Mouse (Mus musculus) left cerebral cortex, adult 2 months (tissue): Measurements from ENCODE around the gene Nckap5. TPM values are rescaled to one million over a fixed set of nuclear protein-coding genes. Genes with fewer than 3 reads are reported as not detected.

Source experiments
- DNase-seq, 2 experiments: peaks; one replicate each; pipeline ENCODE4 v3.0.0; 2021 to 2022; ENCODE audit warnings: low spot score in 2 of 2, mixed read lengths in 1 of 2; ENCODE audit errors: extremely low spot score in 1 of 2
- H3K27ac ChIP-seq: fragments of 200-600 bp; 2 replicates; pipeline ENCODE4 v1.8.1; 2022
- H3K4me3 ChIP-seq: fragments of 200-600 bp; 2 replicates; pipeline ENCODE4 v1.8.1; 2022
- CTCF ChIP-seq: fragments of 200-600 bp; IDR thresholded peaks from 2 replicates; pipeline ENCODE4 v1.8.1; 2022; ENCODE audit warnings: antibody characterized with exemption, mild to moderate bottlenecking, moderate library complexity
- intact Hi-C: fragments of 180-260 bp; cut with DNase I; formaldehyde crosslinking; loops from one replicate; pipeline ENCODE4 v1.15.1; 2025
- total RNA-seq, 2 experiments: library from RNA; stranded (reverse); gene quantifications; 2 replicates each; pipeline ENCODE4 v1.2.3; 2021

Nckap5 gene
- total RNA-seq, 2 experiments from 2014 or later: 5.6 to 9.9 TPM

DNA sequence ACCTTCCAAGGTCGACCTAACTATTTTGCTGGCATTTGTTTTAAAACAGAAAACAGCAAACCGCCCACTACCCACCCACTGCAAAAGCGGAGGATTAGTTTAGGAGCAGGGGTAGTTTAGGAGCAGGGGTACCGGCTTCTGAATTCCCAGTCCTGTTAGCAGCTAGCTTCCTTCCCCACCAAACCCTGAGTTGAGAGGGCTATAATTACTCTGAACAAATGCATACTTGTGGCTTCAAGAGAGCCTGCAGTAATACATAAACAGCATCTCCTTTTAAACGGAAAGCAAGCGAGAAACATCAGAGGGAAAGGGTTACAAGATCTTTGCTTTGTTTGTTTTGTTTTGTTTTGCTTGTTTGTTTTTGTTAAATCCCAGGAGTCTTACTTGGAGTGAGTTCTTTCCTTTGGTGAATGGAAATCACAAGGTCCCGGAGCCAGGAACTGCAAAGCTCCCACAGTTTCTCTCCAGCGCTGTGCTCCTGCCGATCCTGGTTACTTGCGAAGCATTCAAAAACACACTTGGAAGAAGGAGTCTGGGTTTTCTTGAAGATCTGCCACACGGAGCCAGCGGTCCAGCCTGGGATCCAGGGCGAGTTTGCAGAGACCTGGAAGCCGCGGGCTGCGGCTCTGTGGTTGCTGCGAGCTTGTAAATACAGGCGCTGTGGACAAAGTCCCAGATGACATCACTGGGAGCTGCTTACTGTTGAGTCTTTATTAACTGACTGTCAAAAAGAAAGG is 92.9 kb downstream of the Nckap5 start:
- TF ChIP-seq CTCF: no peak
- H3K4me3 ChIP-seq: peak overlapping the region; percentile 48
- peak overlapping the region; percentile 32; the same call in 1 of the 2 replicates for H3K27ac ChIP-seq
- intact Hi-C loops: loop anchor here (5.0 kb wide), 2 partner anchors 95 to 190 kb away; partner anchors contain the start of gene Nckap5
- DNase-seq: peak; percentile 25 to 28

DNA sequence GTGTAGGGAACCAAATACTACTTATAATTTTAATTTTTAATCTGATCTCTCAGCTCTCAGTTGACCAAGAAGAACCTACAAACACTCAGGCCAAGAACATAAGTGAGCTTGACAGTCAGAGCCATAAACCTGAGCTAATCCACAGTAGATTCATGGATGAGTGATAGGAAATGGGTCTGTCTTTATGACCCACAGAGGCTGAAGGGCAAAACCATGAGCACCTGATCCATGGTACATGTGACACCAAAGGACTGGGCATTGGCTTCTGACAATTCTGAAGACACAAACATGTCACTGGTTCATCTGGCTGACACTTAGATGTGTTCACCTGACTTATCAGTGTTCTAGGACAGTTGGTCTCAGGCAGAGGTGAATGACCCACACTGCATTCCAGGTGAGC is 98.9 kb downstream of the Nckap5 start:
- intact Hi-C loops: no loop called here

DNA sequence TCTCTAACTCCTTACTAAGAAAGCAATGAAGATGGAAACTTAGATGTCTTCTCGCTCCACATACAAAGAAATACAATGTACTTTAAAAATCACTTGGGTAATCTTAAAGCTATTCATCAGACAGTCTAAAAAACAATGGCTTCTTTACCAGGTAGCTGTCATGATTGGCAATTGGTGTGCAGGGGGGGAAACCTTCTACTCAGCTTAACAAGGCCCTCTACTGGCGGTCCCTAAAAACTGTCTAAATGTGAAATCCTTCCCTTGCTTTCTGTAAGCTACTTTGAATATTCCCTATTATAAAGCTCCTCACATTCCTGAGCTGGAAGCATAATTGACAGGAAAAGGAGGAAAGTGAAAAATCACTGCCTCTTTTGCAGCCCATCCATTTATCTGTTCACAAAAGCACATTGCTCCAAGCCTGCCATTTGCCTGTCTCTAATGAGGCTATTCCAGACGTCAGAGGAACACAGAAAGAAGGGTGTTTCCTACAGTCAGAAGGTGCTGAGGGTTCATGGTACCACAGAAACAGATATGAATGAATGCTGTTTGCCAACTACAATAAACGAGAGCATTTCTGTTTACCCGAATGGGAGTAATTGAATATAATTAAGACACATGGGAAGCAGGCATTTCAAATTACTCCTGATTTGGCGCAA is 104.1 kb downstream of the Nckap5 start:
- TF ChIP-seq CTCF: peak; percentile 66
- no peak overlapping the region for H3K27ac ChIP-seq
- H3K4me3 ChIP-seq: no peak overlapping the region
- intact Hi-C loops: loop anchor here (5.0 to 10.0 kb wide), 2 partner anchors 268 to 1119 kb away; no protein-coding TSS in a partner anchor
- peak in 1 of 2 experiments; percentile 22 for DNase-seq

More for the DNA sequence above, 98.9 kb downstream of the Nckap5 start:
- DNase-seq: no peak
- H3K27ac ChIP-seq: no peak overlapping the region
- H3K4me3 ChIP-seq: no peak overlapping the region
- TF ChIP-seq CTCF: no peak

DNA sequence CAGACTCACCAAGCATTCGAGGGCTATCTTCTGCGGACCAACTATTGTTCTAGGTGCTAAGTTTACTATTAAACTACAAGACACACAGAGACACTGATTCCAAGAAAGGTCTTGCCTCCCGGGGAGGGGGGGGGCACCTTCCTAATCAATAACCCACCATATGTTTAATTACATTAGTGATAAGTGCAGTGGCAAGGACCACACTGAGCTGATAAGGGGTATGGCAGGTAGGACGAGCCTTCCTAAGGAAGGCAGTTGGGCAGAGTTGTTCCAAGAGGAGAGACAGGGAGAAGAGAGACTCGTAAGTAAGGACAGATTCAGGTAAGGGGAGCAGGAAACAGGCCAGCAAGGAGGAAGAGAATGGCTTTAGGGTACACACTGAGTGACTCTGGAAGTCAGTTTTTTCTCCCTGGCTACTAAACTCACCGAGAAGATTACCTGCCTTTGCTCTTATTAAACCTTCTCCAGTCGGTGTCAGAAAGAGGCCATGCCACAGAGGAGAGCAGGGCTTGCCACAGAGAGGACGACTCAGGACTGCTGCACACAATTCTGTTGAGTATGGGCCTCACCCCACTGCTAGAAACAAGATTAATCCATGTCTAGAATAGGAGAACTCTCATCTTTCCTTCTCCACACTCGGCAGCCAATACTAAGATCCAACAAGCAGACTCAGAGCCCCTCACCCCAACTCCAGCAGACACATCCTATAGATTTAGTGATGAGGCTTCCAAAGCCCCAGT is 104.8 kb downstream of the Nckap5 start:
- TF ChIP-seq CTCF: no peak
- Histone ChIP-seq H3K27ac (no peak overlapping the region), H3K4me3 (no peak overlapping the region)
- no peak for DNase-seq
- intact Hi-C loops: loop anchor here (5.0 to 10.0 kb wide), 2 partner anchors 269 to 1118 kb away; no protein-coding TSS in a partner anchor

DNA sequence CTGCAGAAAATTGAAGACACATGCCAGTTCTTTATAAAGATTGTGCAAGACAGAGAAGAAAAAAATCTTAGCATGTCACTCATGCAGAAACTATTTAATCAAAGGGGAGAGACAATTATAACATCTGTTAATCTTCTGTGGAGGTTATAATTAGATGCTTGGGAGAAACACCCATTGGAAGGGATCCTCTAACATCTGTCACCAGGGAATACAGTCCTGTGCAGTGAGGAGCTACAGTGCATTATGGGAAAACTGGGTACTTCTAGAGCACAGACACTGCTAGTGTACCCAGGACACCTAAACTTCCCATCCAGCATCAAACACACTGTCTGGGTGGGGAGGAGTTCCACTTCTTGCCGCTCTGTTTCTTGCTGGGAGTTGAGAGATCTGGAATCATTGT is 108.7 kb downstream of the Nckap5 start:
- Histone ChIP-seq H3K4me3 (no peak overlapping the region), H3K27ac (no peak overlapping the region)
- intact Hi-C loops: loop anchor here (10.0 kb wide), 1 partner anchor 273 kb away; no protein-coding TSS in a partner anchor
- no peak for TF ChIP-seq CTCF
- DNase-seq: no peak

DNA sequence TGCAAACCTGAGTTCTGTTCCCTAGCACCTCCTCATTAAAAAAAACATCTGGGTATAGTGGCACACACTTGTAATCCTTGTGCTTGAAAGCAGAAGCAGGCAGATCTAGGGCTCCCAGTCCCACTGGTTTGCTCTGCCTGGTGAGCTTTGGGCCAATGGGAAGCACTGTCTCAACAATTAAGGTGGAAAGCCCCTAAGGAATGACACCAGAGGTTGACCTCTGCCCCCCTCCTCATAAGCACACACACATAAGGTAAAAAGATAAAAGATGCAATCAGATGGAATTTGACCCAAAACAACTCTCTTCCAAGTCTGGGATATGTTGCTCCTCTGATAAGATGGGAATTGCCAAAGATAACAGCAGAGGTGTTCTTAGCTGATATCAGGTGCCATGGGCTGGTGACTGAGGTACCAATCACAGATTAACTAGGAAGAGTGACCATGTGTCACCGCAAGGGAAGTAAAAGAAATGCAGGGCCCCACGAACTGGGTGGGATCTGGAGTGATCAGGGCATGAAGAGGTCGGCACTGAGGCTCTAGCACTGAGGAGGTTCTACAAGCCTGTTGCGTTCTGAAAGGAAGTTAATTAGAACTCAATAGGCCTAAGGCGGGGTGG is 110.8 kb downstream of the Nckap5 start:
- TF ChIP-seq CTCF: no peak
- H3K4me3 ChIP-seq: no peak overlapping the region
- H3K27ac ChIP-seq: no peak overlapping the region
- DNase-seq: no peak
- intact Hi-C loops: loop anchor here (10.0 kb wide), 1 partner anchor 275 kb away; no protein-coding TSS in a partner anchor

DNA sequence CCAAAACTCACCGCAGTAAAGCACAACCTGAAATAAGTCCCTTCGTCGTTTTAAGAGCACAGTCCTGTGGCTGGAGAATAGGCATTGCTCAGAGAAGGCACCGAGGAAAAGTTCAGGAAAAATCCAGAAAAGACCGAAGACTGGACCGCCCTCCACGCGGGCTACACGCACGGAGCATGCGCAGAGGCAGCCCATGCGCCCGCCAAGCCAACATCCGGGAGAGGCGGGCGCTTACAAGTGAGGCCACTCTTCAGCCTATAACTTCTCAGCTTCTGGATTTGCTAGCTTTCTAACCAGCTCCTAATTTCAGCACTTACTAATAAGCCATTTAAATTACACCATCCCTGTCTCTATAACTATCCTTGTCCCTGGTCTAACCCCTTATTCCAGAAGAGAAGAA is 124.0 kb downstream of the Nckap5 start:
- intact Hi-C loops: no loop called here
- Histone ChIP-seq H3K4me3 (no peak overlapping the region), H3K27ac (no peak overlapping the region)
- no peak for DNase-seq
- TF ChIP-seq CTCF: no peak

DNA sequence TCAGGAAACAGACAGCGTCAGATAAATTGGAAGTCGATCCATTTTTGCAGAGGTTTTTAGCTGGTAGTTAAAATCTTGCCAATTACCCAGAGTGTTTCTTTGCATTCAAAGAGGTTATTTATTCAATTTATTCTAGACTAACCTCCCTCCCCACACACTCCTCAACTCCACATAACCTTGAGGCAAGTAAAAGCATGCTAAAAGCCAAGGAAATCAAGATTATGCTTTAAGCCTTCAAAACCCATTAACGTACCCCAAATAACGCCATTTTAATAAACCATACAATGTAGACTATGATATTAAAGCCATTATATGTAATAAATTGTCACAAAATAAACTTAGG is 129.7 kb downstream of the Nckap5 start:
- Histone ChIP-seq H3K4me3 (no peak overlapping the region), H3K27ac (no peak overlapping the region)
- no peak for TF ChIP-seq CTCF
- DNase-seq: no peak
- intact Hi-C loops: no loop called here

DNA sequence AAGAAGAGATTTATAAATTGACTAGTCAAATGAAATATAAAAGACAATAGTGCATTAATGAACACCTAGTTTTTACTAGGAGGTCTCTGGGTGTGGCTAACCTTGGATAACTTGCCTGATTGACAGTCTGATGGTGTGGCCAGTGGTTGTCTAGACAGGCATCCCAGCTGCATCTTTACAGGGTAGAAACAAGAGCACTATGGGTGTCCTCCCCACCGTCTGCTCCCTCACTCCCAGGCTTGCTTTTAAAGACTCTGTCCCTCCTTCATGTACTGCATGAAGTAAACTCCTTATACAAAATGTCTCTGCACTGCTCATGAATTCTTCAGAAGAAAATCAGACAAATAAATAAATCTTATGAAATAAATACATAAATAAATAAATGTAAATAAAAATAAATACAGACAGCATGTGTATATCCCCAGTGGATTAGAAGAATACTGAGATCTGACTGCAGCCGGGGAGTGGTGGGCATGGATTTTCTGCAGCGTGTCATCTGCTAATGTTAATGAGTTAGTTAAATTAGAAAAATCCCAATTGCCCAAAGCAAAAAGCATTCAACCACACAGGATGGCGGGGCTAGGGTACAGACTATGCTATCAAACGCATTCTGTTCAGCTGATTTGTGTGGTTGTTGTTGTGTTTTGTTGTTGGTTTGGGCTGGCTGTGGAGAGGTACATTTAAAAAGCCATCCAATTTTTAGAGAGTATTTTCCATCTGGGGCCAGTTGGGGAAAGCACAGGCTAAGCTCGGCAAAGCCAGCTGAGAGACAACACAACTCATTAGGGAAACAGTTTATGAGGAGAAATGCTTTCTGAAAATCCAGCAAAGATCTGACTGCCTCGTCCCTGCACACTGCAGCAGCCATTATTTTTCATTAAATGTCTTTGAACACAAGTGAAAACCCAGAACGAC is 130.3 kb downstream of the Nckap5 start:
- intact Hi-C loops: no loop called here
- no peak for DNase-seq
- no peak overlapping the region for H3K4me3 ChIP-seq
- no peak for TF ChIP-seq CTCF
- H3K27ac ChIP-seq: no peak overlapping the region

DNA sequence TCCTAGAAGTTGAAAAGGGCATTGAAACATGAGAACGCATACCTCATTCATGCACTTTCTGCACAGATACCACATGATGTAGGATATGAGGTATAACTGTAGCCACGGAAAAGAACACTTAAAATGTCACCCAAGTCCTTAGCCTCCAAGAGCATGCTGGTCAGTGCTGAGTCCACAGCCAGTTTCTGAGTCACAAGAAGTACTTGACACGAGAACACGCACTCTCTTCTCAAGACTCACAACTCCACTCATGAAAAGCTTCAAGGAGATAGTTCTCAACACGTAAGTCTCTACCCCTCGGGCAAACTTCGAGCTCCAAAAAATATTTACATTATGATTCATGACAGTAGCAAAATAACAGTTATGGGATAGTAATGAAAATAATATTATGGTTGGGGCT is 137.0 kb downstream of the Nckap5 start:
- Histone ChIP-seq H3K27ac (no peak overlapping the region), H3K4me3 (no peak overlapping the region)
- TF ChIP-seq CTCF: no peak
- intact Hi-C loops: no loop called here
- no peak for DNase-seq

DNA sequence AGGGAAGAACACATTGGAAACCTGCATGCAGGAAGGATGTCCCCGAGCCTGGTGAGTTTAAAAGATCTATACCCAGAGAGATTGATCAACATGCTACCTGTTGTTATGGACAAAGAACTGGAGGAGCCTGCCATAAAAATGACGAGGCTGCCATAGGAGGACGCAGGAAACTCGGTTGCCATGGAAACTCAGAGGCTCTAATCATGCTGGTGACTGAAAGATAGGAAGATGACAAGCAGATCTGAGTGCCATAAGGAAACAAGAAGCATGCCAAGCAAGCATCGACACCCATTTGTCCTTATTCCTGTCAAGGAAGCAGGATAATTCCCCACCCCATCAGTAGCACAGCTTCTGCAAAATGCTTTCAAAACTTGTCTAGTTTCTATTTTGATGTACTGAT is 142.0 kb downstream of the Nckap5 start:
- intact Hi-C loops: no loop called here
- Histone ChIP-seq H3K4me3 (no peak overlapping the region), H3K27ac (no peak overlapping the region)
- DNase-seq: peak in 1 of 2 experiments; percentile 19
- TF ChIP-seq CTCF: no peak
